Mouse (Mus musculus) right cerebral cortex, postnatal 36 days (tissue): Measurements from ENCODE around the gene Als2cr12.
"Not testable (repeated sequence)": the region's sequence is repeated elsewhere in the genome, so short reads cannot be mapped to it uniquely, and the experiment has no call there.

ENCODE experiments used
- DNase-seq, 2 experiments: peaks; one replicate each; pipeline ENCODE4 v3.0.0; 2022; ENCODE audit warnings: low spot score in 2 of 2, mixed read lengths in 1 of 2

Als2cr12 gene

GRCm38 (mm10) chr1:58690006-58690744, 5.6 kb downstream of the Als2cr12 start:
- DNase-seq: no peak

GRCm38 (mm10) chr1:58689426-58689825, 6.4 kb downstream of the Als2cr12 start:
- DNase-seq: no peak

- DNase-seq: not testable (repeated sequence)
Measured at GRCm38 (mm10) chr1:58678412-58678811, 17.4 kb downstream of the Als2cr12 start.

GRCm38 (mm10) chr1:58677575-58677974, 18.2 kb downstream of the Als2cr12 start:
- DNase-seq: peak in 1 of 2 experiments; percentile 11

GRCm38 (mm10) chr1:58675011-58675410, 20.8 kb downstream of the Als2cr12 start:
- DNase-seq: no peak

- DNase-seq: no peak
Measured at GRCm38 (mm10) chr1:58672116-58672515, 23.7 kb downstream of the Als2cr12 start.

- not testable (repeated sequence) for DNase-seq
Measured at GRCm38 (mm10) chr1:58669635-58670034, 26.2 kb downstream of the Als2cr12 start.

- DNase-seq: no peak
Measured at GRCm38 (mm10) chr1:58668191-58668590, 27.6 kb downstream of the Als2cr12 start.

- not testable (repeated sequence) for DNase-seq
Measured at GRCm38 (mm10) chr1:58663365-58663764, 32.4 kb downstream of the Als2cr12 start.

GRCm38 (mm10) chr1:58662671-58663070, 33.1 kb downstream of the Als2cr12 start:
- not testable (repeated sequence) for DNase-seq

GRCm38 (mm10) chr1:58652480-58653403, 43.0 kb downstream of the Als2cr12 start:
- DNase-seq: peak; percentile 8

- DNase-seq: not testable (repeated sequence)
Measured at GRCm38 (mm10) chr1:58651571-58652456, 44.0 kb downstream of the Als2cr12 start.

GRCm38 (mm10) chr1:58628847-58629246, 66.9 kb downstream of the Als2cr12 start:
- DNase-seq: not testable (repeated sequence)

GRCm38 (mm10) chr1:58621996-58622748, 73.6 kb downstream of the Als2cr12 start:
- DNase-seq: peak in 1 of 2 experiments; percentile 8

- DNase-seq: no peak
Measured at GRCm38 (mm10) chr1:58621251-58621650, 74.5 kb downstream of the Als2cr12 start.

- DNase-seq: no peak
Measured at GRCm38 (mm10) chr1:58618766-58619165, 77.0 kb downstream of the Als2cr12 start.

GRCm38 (mm10) chr1:58617978-58618668, 77.7 kb downstream of the Als2cr12 start:
- DNase-seq: no peak

GRCm38 (mm10) chr1:58617076-58617475, 78.7 kb downstream of the Als2cr12 start:
- DNase-seq: no peak

- no peak for DNase-seq
Measured at GRCm38 (mm10) chr1:58616176-58616575, 79.6 kb downstream of the Als2cr12 start.

- no peak for DNase-seq
Measured at GRCm38 (mm10) chr1:58615146-58615545, 80.6 kb downstream of the Als2cr12 start.
